Mouse (Mus musculus): Measurements from ENCODE around the gene Prim2.

- TF ChIP-seq TAL1 (conservative IDR thresholded peaks at IDR 0.05; ENCODE audit: low read depth, low read length) (no peak), CTCF (IDR thresholded peaks at IDR 0.05; ENCODE audit: low read depth, low read length) (no peak), GATA1 (IDR thresholded peaks at IDR 0.05; ENCODE audit: borderline replicate concordance, low read length) (no peak), POLR2AphosphoS5 (IDR thresholded peaks at IDR 0.05; ENCODE audit: insufficient replicate concordance, low read depth, low read length) (no peak), GATA2 (IDR thresholded peaks at IDR 0.05; ENCODE audit: borderline replicate concordance, low read depth, low read length) (no peak)
Observed at GRCm38 (mm10) chr1:33593718-33594388, 75.7 kb downstream of the Prim2 start.
